Mouse (Mus musculus) heart, embryonic 14.5 days (tissue): ENCODE data around the gene Dnmt3b. TPM values are rescaled to one million over a fixed set of nuclear protein-coding genes. Genes with fewer than 3 reads are reported as not detected.

Experiments used
- ATAC-seq: fragments of 200-750 bp; cut with Nextera tagmentation; 2 replicates; pipeline ENCODE4 v1.8.0; 2017; ENCODE audit warnings: low read depth, moderate TSS enrichment; ENCODE audit not compliant: insufficient number of reproducible peaks, insufficient read depth, low FRiP score
- H3K27ac ChIP-seq, 2 experiments: fragments of 200-500 bp in 1 of 2; fragments of 300-500 bp in 1 of 2; sonication (generic) in 1 of 2; replicated peaks in 1 of 2; 2 replicates each; pipeline ENCODE4 v1.5.1; 2012 to 2014; ENCODE audit warnings: low read depth in 2 of 2, low read length in 2 of 2, control low read depth in 1 of 2, mild to moderate bottlenecking in 1 of 2, mixed read lengths in 1 of 2; ENCODE audit not compliant: control insufficient read depth in 1 of 2, insufficient read depth in 1 of 2
- H3K27me3 ChIP-seq: fragments of 300-500 bp; sonication (generic); 2 replicates; pipeline ENCODE4 v1.6.1; 2014; ENCODE audit warnings: mild to moderate bottlenecking, low read length, control low read depth; ENCODE audit not compliant: control insufficient read depth, insufficient read depth
- H3K36me3 ChIP-seq: fragments of 300-500 bp; sonication (generic); 2 replicates; pipeline ENCODE4 v1.6.1; 2014; ENCODE audit warnings: mild to moderate bottlenecking, control low read depth, low read length, mixed read lengths; ENCODE audit not compliant: control insufficient read depth, insufficient read depth
- H3K4me1 ChIP-seq, 2 experiments: fragments of 200-500 bp in 1 of 2; fragments of 300-500 bp in 1 of 2; sonication (generic) in 1 of 2; 2 replicates each; pipeline ENCODE4 v1.6.1; 2012 to 2014; ENCODE audit warnings: low read length in 2 of 2, control low read depth in 1 of 2, mixed read lengths in 1 of 2; ENCODE audit not compliant: control insufficient read depth in 2 of 2, insufficient read depth in 2 of 2
- H3K4me2 ChIP-seq: fragments of 300-500 bp; sonication (generic); 2 replicates; pipeline ENCODE4 v1.6.1; 2014; ENCODE audit warnings: mild to moderate bottlenecking, low read length
- H3K4me3 ChIP-seq, 2 experiments: fragments of 200-500 bp in 1 of 2; fragments of 300-500 bp in 1 of 2; sonication (generic) in 1 of 2; 2 replicates each; pipeline ENCODE4 v1.5.1; 2012 to 2014; ENCODE audit warnings: low read length in 2 of 2, mild to moderate bottlenecking in 2 of 2, control low read depth in 1 of 2, low read depth in 1 of 2, moderate library complexity in 1 of 2; ENCODE audit not compliant: control insufficient read depth in 1 of 2, insufficient read depth in 1 of 2
- H3K9ac ChIP-seq: fragments of 300-500 bp; sonication (generic); 2 replicates; pipeline ENCODE4 v1.6.1; 2014; ENCODE audit warnings: mild to moderate bottlenecking, low read length
- H3K9me3 ChIP-seq: fragments of 300-500 bp; sonication (generic); 2 replicates; pipeline ENCODE4 v1.6.1; 2016; ENCODE audit warnings: low read length, control low read depth; ENCODE audit not compliant: control insufficient read depth
- WGBS: fragments of 180-500 bp; shearing (Covaris S2); extraction: QIAGEN DNeasy Blood & Tissue Kit; methylation state at CpG from one replicate; pipeline ENCODE4 v1.1.7; 2014; 5-methylcytosine and 5-hydroxymethylcytosine counted together
- polyA plus RNA-seq: library from polyadenylated mRNA; unstranded; fragments of >200 nt; fragmentation: Nextera tagmentation; extraction: Ambion mirVana; gene quantifications from 2 replicates; pipeline ENCODE4 v1.2.1, GENCODE M21; 2014

Dnmt3b gene
- polyA plus RNA-seq, 1 experiment from 2014 or later: 4.6 TPM

DNA sequence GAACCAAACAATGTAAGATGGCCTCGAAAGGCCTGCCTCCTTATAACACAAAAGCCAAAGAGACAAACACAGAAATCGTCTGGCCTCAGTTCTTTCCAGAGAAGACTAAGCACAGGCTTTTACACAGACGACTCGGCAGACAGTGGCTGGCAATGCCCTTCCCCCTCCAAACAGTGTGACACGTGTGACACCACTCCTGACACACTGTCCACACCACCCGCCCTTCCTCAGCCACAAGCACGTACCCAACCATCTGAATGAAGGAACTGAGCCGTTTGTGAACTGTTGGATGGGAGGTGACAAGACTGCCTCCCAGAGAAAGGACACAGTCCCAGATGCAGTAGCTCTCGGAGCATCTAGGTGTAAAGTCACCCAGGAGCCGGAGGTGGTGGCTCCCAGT, 30.4 kb upstream of the Dnmt3b start:
- H3K9ac ChIP-seq: no peak overlapping the region
- no peaks in the 10 kb centered on the region for H3K27me3 ChIP-seq
- no peaks in the 10 kb centered on the region for H3K4me1 ChIP-seq
- no peak overlapping the region for H3K27ac ChIP-seq
- 65% methylated on average over 10 of the region's 10 CpGs for WGBS
- H3K9me3 ChIP-seq: no peaks in the 10 kb centered on the region
- H3K4me2 ChIP-seq: no peak overlapping the region
- ATAC-seq: no peak
- H3K4me3 ChIP-seq: no peak overlapping the region
- peaks cover 77% of the 10 kb centered on the region for H3K36me3 ChIP-seq

DNA sequence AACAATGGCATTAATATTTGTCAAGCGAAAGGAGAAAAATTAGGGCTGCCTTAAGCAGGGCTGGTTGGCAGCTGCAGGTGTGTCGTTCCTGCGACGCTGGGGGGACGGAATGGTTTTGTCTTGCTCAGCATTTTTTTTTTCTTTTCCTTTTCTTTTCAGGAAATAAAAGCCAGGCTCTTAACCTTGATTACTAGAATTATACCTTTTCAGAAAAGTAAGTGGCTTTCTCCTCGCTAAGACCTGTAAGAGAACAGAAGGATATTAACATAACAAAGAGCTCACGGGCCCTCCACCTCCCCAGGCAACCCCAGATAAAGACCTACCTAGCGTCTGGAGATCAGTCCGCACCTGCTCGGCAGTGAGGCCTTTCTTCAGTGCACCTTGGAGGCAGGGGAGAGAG, 26.8 kb upstream of the Dnmt3b start:
- Histone ChIP-seq H3K27ac (no peak overlapping the region), H3K4me1 (no peaks in the 10 kb centered on the region), H3K27me3 (no peaks in the 10 kb centered on the region), H3K4me2 (no peak overlapping the region), H3K4me3 (no peak overlapping the region), H3K9me3 (no peaks in the 10 kb centered on the region), H3K9ac (no peak overlapping the region), H3K36me3 (peaks cover 96% of the 10 kb centered on the region)
- ATAC-seq: no peak
- WGBS: 76% methylated on average over 10 of the region's 10 CpGs

DNA sequence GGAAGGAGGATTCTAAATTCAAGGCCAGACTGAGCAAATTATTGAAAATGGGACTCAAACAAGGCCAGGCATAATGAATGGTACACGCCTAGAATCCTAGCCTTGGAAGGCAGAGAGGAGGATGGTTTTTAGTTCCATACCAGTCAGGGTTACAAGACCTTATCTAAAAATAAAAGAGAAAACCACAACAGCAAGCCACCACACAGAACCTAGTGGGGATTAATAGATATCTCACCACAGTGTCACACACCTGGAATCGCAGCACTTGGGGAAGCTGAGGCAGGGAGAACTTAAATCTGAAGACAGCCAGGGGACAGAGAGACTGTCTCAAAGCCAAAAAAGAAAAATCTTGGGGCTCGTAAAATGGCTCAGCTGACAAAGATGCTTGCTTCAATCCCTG, 18.3 kb upstream of the Dnmt3b start:
- no peak overlapping the region for H3K27ac ChIP-seq
- WGBS: 83% methylated on average over 3 of the region's 3 CpGs
- peaks cover 33% of the 10 kb centered on the region for H3K36me3 ChIP-seq
- H3K9me3 ChIP-seq: no peaks in the 10 kb centered on the region
- H3K4me3 ChIP-seq: no peak overlapping the region
- no peaks in the 10 kb centered on the region for H3K27me3 ChIP-seq
- H3K4me2 ChIP-seq: no peak overlapping the region
- H3K4me1 ChIP-seq: peaks cover 8 to 14% of the 10 kb centered on the region in 2 experiments
- H3K9ac ChIP-seq: no peak overlapping the region
- no peak for ATAC-seq

DNA sequence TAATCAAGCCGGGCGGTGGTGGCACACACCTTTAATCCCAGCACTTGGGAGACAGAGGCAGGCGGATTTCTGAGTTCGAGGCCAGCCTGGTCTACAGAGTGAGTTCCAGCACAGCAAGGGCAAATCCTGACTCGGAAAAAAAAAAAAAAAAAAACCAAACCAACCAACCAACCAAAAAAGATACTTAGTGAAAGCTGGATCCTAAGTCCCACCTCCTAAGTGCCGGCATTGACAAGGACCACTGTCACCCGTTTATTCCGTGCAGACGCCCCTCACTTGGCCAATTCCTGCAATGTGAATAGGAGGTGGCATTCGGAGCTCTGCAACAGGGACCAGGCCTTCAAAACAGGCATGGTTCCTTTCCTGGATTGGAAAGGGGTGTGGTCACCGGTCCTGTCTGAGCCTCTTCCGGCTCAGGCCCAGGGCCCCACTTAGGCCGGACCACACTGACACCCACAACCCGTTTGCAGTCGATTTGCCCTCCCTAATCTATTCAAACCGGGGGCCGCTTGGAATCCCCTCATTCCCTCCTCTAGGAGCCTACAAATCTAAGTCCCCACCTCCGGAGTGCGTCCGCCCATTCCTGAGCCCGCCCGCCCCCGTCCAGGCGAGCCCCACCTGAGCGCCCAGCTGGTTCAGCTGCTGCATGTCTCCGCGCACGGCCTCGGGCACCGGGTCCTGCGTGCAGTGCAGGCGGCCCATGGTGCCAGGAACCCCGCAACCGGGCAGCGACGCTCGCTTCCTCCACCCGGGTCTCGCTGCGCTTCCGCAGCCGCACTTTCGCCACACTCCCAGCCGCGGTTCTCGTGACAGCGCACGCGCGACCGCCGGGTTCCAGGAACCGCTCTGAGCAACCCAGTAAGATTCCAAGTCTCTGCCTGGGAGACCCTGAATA, 17.0 kb upstream of the Dnmt3b start, which contains the start of gene Commd7:
Commd7 (minus strand) TSS at position 806 of the 895 bp plus-strand sequence.
- H3K27me3 ChIP-seq: no peaks in the 10 kb centered on the region
- H3K4me3 ChIP-seq: peak within 1 kb of the TSS; percentile 76 to 78
- no peaks in the 10 kb centered on the region for H3K9me3 ChIP-seq
- peaks cover 22% of the 10 kb centered on the region for H3K36me3 ChIP-seq
- peaks cover 8 to 14% of the 10 kb centered on the region in 2 experiments for H3K4me1 ChIP-seq
- ATAC-seq: peak; percentile 82
- peak within 1 kb of the TSS; percentile 73 to 92 for H3K27ac ChIP-seq
- 4% methylated on average over 53 of the region's 53 CpGs for WGBS
- H3K4me2 ChIP-seq: peak within 1 kb of the TSS; percentile 71
- H3K9ac ChIP-seq: peak within 1 kb of the TSS; percentile 94

DNA sequence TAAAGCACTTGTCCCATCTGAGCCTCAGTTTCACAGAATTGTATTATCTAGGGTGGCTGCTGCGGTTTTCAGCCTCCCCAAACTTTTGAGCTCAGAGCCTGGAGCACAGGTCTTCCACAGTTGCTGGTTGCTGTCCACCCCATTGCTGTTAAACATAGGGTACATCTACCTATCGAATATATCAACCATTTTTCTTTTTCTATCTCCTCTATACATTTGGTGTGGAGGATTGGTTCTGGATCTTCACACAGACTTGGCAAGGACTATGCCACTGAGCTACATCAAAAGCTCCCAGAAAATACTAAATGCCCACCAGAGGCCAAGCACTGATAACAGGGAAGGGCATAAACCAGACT, 16.4 kb upstream of the Dnmt3b start:
- Histone ChIP-seq H3K9ac (peak overlapping the region; percentile 94), H3K4me3 (peak overlapping the region; percentile 76 to 78), H3K9me3 (no peaks in the 10 kb centered on the region), H3K27ac (peak overlapping the region; percentile 73 to 92), H3K36me3 (peaks cover 15% of the 10 kb centered on the region), H3K4me2 (peak overlapping the region; percentile 71), H3K4me1 (peaks cover 8 to 14% of the 10 kb centered on the region in 2 experiments), H3K27me3 (no peaks in the 10 kb centered on the region)
- ATAC-seq: no peak
- 21% methylated on average over 2 of the region's 2 CpGs for WGBS

DNA sequence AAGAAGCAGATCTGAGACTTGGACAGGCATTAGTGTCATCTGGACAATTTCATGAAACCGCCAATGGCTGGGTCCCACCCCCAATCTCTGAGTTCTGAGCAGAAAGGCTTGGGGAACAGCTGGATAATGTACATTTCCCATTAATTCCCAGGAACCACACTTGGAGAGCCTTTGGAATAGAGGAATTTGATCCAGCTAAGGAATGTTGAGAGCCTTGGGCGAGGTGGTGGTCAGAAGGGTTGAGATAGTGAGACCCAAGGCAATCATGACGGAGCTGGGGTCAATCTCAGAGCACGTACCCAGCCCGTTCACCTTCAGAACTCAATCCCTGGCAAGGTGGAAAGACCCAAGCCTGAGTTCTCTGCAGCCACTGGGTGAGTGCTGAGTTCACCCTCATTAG, 16.0 kb upstream of the Dnmt3b start:
- H3K27ac ChIP-seq: peak overlapping the region in 1 of 2 experiments; percentile 92; a peak in 1 of 4 replicates
- WGBS: 38% methylated on average over 5 of the region's 5 CpGs

DNA sequence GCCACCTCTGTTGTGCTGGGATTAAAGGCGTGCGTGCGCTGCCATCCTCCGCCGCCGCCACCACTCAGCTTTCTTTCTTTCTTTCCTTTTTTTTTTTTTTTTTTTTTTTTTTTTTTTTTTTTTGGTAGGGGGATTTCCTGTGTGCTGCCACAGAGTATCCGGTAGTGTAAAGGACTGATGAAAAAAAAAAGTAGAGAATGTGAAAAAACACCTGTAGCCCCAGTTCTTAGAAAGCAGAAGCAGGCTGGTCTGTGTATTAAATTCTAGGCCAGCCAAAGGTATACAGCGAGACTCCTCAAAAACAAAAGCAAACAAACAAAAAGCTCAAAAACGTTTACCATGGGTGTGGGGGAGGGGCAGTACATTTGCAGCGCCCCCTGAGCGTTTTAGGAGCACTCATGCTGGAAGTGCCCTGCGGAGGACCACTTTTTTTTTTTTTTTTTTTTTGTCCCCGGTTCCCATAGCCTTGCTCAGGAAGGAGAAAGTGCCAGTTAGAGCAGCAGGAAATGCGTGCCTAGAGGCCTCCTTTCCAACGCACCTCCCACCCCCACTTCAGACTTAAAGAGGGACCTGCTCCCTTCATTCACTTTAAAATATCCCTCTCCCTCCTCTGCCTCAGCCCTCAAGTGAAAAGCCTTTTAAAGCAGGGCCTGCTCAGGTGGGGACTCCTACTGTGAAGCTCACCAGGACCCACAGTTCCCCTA, 10.1 kb upstream of the Dnmt3b start:
- no peaks in the 10 kb centered on the region; a peak in 1 of 4 replicates for H3K4me1 ChIP-seq
- H3K27ac ChIP-seq: no peak overlapping the region
- 31% methylated on average over 15 of the region's 15 CpGs for WGBS
- no peak overlapping the region for H3K4me3 ChIP-seq
- H3K36me3 ChIP-seq: no peaks in the 10 kb centered on the region
- H3K27me3 ChIP-seq: no peaks in the 10 kb centered on the region
- H3K9ac ChIP-seq: no peak overlapping the region
- H3K9me3 ChIP-seq: no peaks in the 10 kb centered on the region
- no peak for ATAC-seq
- H3K4me2 ChIP-seq: no peak overlapping the region

More for the DNA sequence above, 16.0 kb upstream of the Dnmt3b start:
- no peak overlapping the region; the same call in 1 of the 2 replicates for H3K9ac ChIP-seq
- peaks cover 8 to 14% of the 10 kb centered on the region in 2 experiments for H3K4me1 ChIP-seq
- no peaks in the 10 kb centered on the region for H3K9me3 ChIP-seq
- H3K36me3 ChIP-seq: peaks cover 11% of the 10 kb centered on the region
- H3K4me2 ChIP-seq: peak overlapping the region; percentile 71
- no peak overlapping the region for H3K4me3 ChIP-seq
- no peak for ATAC-seq
- no peaks in the 10 kb centered on the region for H3K27me3 ChIP-seq
